ENCODE assay signal across 7 mouse cellular contexts in the genomic region with DNA sequence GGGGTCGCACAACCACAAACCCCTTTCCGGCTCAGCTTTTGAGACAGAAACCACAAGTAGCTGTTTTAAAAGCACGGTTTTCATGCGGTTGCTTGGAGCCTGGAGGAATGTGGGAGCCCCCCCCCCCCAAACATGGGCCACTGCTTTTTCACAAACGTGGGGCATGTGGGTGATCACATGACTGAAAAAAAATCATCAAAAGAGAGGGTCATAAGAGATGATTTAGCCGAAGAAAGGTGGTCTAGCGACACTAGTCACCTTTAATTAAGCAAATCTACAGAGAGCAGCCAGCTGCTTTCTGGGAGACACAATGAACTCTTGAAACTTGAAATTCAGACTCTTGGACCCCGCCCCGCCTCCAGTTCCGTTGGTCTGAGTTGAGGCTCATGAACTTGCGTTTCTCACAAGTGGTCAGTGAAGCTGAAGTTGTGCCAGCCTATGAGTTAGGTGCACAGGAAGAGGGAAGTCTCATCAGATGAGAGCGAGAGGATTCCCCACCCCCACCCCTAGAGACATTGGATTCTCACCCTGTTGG. TPM values are rescaled to one million over a fixed set of nuclear protein-coding genes. Genes with fewer than 3 reads are reported as not detected.
DNase-seq lines count a peak whose midpoint lies in the region; ATAC-seq and TF ChIP-seq lines count a peak whose summit lies in the region.

No protein-coding gene starts in this region.

- H3K9ac ChIP-seq in hindbrain, embryonic 13.5 days = peak overlapping the region; percentile 86; the same call in 1 of the 2 replicates
- H3K9ac ChIP-seq in liver, embryonic 13.5 days = peak overlapping the region; percentile 87
- peak overlapping the region; percentile 51; the same call in 1 of the 2 replicates for H3K9ac ChIP-seq in neural tube, embryonic 14.5 days (replicated peaks; ENCODE audit: low read depth, low read length)

- peaks cover 31% of the 10 kb centered on the region for H3K4me1 ChIP-seq in hindbrain, embryonic 13.5 days (replicated peaks)
- peaks cover 43% of the 10 kb centered on the region for H3K4me1 ChIP-seq in liver, embryonic 13.5 days (replicated peaks)
- H3K4me1 ChIP-seq in neural tube, embryonic 14.5 days (ENCODE audit: control insufficient read depth, insufficient read depth, low read length) = peaks cover 7% of the 10 kb centered on the region; the same call in 1 of the 2 replicates

- H3K36me3 ChIP-seq in hindbrain, embryonic 13.5 days = no peaks in the 10 kb centered on the region
- no peaks in the 10 kb centered on the region for H3K36me3 ChIP-seq in liver, embryonic 13.5 days
- H3K36me3 ChIP-seq in neural tube, embryonic 14.5 days (ENCODE audit: control insufficient read depth, insufficient read depth, low read length) = no peaks in the 10 kb centered on the region

- H3K27ac ChIP-seq in hindbrain, embryonic 13.5 days = no peak overlapping the region; the same call in 1 of the 2 replicates
- H3K27ac ChIP-seq in liver, embryonic 13.5 days = peak overlapping the region; percentile 55; the same call in 1 of the 2 replicates
- H3K27ac ChIP-seq in neural tube, embryonic 14.5 days (ENCODE audit: low read depth, low read length) = no peak overlapping the region

- peak overlapping the region; percentile 96 for H3K4me2 ChIP-seq in hindbrain, embryonic 13.5 days
- H3K4me2 ChIP-seq in liver, embryonic 13.5 days = peak overlapping the region; percentile 99
- H3K4me2 ChIP-seq in neural tube, embryonic 14.5 days (ENCODE audit: low read depth, low read length) = peak overlapping the region; percentile 75

- H3K9me3 ChIP-seq in hindbrain, embryonic 13.5 days = no peaks in the 10 kb centered on the region
- no peaks in the 10 kb centered on the region for H3K9me3 ChIP-seq in liver, embryonic 13.5 days (replicated peaks)
- H3K9me3 ChIP-seq in neural tube, embryonic 14.5 days (ENCODE audit: control insufficient read depth, low read length) = no peaks in the 10 kb centered on the region

- 0 out of 2 replicates have a peak, but pooled peaks cover 5% of the 10 kb centered on the region for H3K27me3 ChIP-seq in hindbrain, embryonic 13.5 days
- no peaks in the 10 kb centered on the region for H3K27me3 ChIP-seq in liver, embryonic 13.5 days
- no peaks in the 10 kb centered on the region for H3K27me3 ChIP-seq in neural tube, embryonic 14.5 days (ENCODE audit: control insufficient read depth, insufficient read depth, low read length)

- no peak for TF ChIP-seq POLR2A in brain, embryonic 14.5 days (IDR thresholded peaks at IDR 0.05; ENCODE audit: borderline replicate concordance, extremely low read depth, insufficient read depth, insufficient read length, poor library complexity, severe bottlenecking)

- 21% methylated on average over 12 of the region's 12 CpGs for WGBS in hindbrain, embryonic 13.5 days
- 4% methylated on average over 12 of the region's 12 CpGs for WGBS in liver, embryonic 13.5 days (ENCODE audit: insufficient replicate concordance)
- WGBS in neural tube, embryonic 14.5 days = 22% methylated on average over 12 of the region's 12 CpGs

- H3K4me3 ChIP-seq in hindbrain, embryonic 13.5 days = peak overlapping the region; percentile 79
- peak overlapping the region; percentile 82 for H3K4me3 ChIP-seq in liver, embryonic 13.5 days (replicated peaks)
- peak overlapping the region; percentile 54 for H3K4me3 ChIP-seq in neural tube, embryonic 14.5 days (ENCODE audit: low read depth, low read length)

- no peak for TF ChIP-seq CTCF in brain, embryonic 14.5 days (IDR thresholded peaks at IDR 0.05; ENCODE audit: borderline replicate concordance, extremely low read depth, insufficient read depth, insufficient read length)

- peak; percentile 22 for DNase-seq in ES-CJ7 (ENCODE audit: low read depth, low spot score)
- peak; percentile 72 for DNase-seq in brain, embryonic 14.5 days (ENCODE audit: low read depth)
- DNase-seq in liver, embryonic 13.5 days = no peak
- DNase-seq in cerebellum, postnatal 14 days = no peak
- no peak for DNase-seq in layer of hippocampus, postnatal 36 days

- no peak for ATAC-seq in hindbrain, embryonic 13.5 days (ENCODE audit: low FRiP score)
- no peak for ATAC-seq in liver, embryonic 13.5 days (ENCODE audit: low read depth)
- 0 out of 2 replicates have a peak, but pooled peaks have one; percentile 1 for ATAC-seq in neural tube, embryonic 14.5 days (ENCODE audit: low read depth)

RNA-seq across cellular contexts. Expression of a gene that starts 1.0 kb away (rescaled TPM):
- polyA plus RNA-seq in brain, embryonic 14.5 days (2012; rRNA removed) = 5.1 and 6.0 TPM in 2 replicates
- 5.4 and 5.9 TPM in 2 replicates for polyA plus RNA-seq in hindbrain, embryonic 13.5 days (2015; fragmentation: Nextera tagmentation; extraction: Ambion mirVana)
- 11.9 and 14.5 TPM in 2 replicates for polyA plus RNA-seq in liver, embryonic 13.5 days (2015; fragmentation: Nextera tagmentation; extraction: Ambion mirVana)
- polyA plus RNA-seq in neural tube, embryonic 14.5 days (2014; fragmentation: Nextera tagmentation; extraction: Ambion mirVana) = 2.0 and 2.8 TPM in 2 replicates
- total RNA-seq in layer of hippocampus, postnatal 36 days (2021) = 10 to 100 TPM; 86.9 to 92.4 TPM

Comparison
In these comparisons a context has a peak if more than half of its experiments do, and no peak if none do; other contexts are left out.
1. DNase-seq: peak in ES-CJ7 (single experiment) and brain, embryonic 14.5 days (single experiment); none in liver, embryonic 13.5 days (single experiment), cerebellum, postnatal 14 days (0 of 2) and layer of hippocampus, postnatal 36 days (0 of 2).
2. Peak in every context shown above with its lines, with median percentiles within 50 percentile points of each other: H3K4me2 ChIP-seq, H3K4me3 ChIP-seq and H3K9ac ChIP-seq.